In genomic region chr4:32190506-32190905, GRCm38 (mm10) we compare ENCODE assay signal across 23 mouse cellular contexts. TPM values are rescaled to one million over a fixed set of nuclear protein-coding genes. Genes with fewer than 3 reads are reported as not detected.
DNase-seq lines count a peak whose midpoint lies in the region; ATAC-seq and TF ChIP-seq lines count a peak whose summit lies in the region.
"Had no signal": no experiment of that assay in that cellular context is flagged by ENCODE, and none has a peak within 500 bp of the region (broad histone marks: within the 10 kb centered on the region; RNA-seq: fewer than 3 reads in every experiment).

No protein-coding gene starts in this region.

- H3K4me1 ChIP-seq in forebrain, embryonic 10.5 days: peaks cover 52% of the 10 kb centered on the region
- H3K4me1 ChIP-seq in forebrain, embryonic 15.5 days: peaks cover 36% of the 10 kb centered on the region

- H3K27ac ChIP-seq in forebrain, embryonic 10.5 days: peak overlapping the region; percentile 13; the same call in 1 of the 2 replicates
- no peak overlapping the region for H3K27ac ChIP-seq in forebrain, embryonic 15.5 days (replicated peaks)
- no peak overlapping the region for H3K27ac ChIP-seq in layer of hippocampus, adult 2 months
- H3K27ac ChIP-seq: embryonic facial prominence, embryonic 15.5 days; gastrocnemius, adult 2 months; heart, embryonic 10.5 days; hindbrain, embryonic 12.5 days had no signal

- no peak overlapping the region for H3K4me3 ChIP-seq in forebrain, embryonic 10.5 days
- no peak overlapping the region for H3K4me3 ChIP-seq in forebrain, embryonic 15.5 days
- H3K4me3 ChIP-seq in layer of hippocampus, adult 2 months: no peak overlapping the region
- H3K4me3 ChIP-seq: embryonic facial prominence, embryonic 15.5 days; erythroblast, embryonic 14.5 days; gastrocnemius, adult 2 months; heart, embryonic 10.5 days; hindbrain, embryonic 12.5 days had no signal

- ATAC-seq in forebrain, embryonic 15.5 days (replicated peaks): no peak
- ATAC-seq in common myeloid progenitor, adult 5-6 weeks (replicated peaks; ENCODE audit: low read depth, poor library complexity, severe bottlenecking): peak; percentile 66
- 0 out of 2 replicates have a peak, but pooled peaks have one; percentile 33 for ATAC-seq in megakaryocyte, adult 5-6 weeks (ENCODE audit: poor library complexity, severe bottlenecking)
- ATAC-seq in monocyte, adult 5-6 weeks (replicated peaks; ENCODE audit: insufficient number of reproducible peaks, low FRiP score, low TSS enrichment, poor library complexity, severe bottlenecking): no peak
- ATAC-seq: hindbrain, embryonic 16.5 days; inflammation-experienced regulatory T-cells, adult 6 months had no signal

- TF ChIP-seq CTCF in layer of hippocampus, adult 2 months (conservative IDR thresholded peaks at IDR 0.05): no peak

- H3K4me2 ChIP-seq in forebrain, embryonic 15.5 days (replicated peaks): no peak overlapping the region
- H3K4me2 ChIP-seq: embryonic facial prominence, embryonic 15.5 days; hindbrain, embryonic 12.5 days had no signal

- no peaks in the 10 kb centered on the region for H3K36me3 ChIP-seq in forebrain, embryonic 10.5 days (replicated peaks)
- no peaks in the 10 kb centered on the region for H3K36me3 ChIP-seq in forebrain, embryonic 15.5 days
- H3K36me3 ChIP-seq: embryonic facial prominence, embryonic 15.5 days; heart, embryonic 10.5 days; hindbrain, embryonic 12.5 days had no signal

- H3K9ac ChIP-seq in forebrain, embryonic 15.5 days (replicated peaks): no peak overlapping the region
- H3K9ac ChIP-seq: embryonic facial prominence, embryonic 15.5 days; hindbrain, embryonic 12.5 days had no signal

- peaks cover 8% of the 10 kb centered on the region for H3K27me3 ChIP-seq in forebrain, embryonic 10.5 days (ENCODE audit: poor library complexity, severe bottlenecking)
- H3K27me3 ChIP-seq in forebrain, embryonic 15.5 days: no peaks in the 10 kb centered on the region
- H3K27me3 ChIP-seq: CH12.LX; embryonic facial prominence, embryonic 15.5 days; hindbrain, embryonic 12.5 days had no signal

- 73% methylated on average over 8 of the region's 8 CpGs for WGBS in forebrain, embryonic 10.5 days
- WGBS in forebrain, embryonic 15.5 days: 83% methylated on average over 8 of the region's 8 CpGs

- no peaks in the 10 kb centered on the region for H3K9me3 ChIP-seq in forebrain, embryonic 10.5 days
- no peaks in the 10 kb centered on the region for H3K9me3 ChIP-seq in forebrain, embryonic 15.5 days
- H3K9me3 ChIP-seq: embryonic facial prominence, embryonic 15.5 days; heart, embryonic 10.5 days; hindbrain, embryonic 12.5 days had no signal

- no peak for DNase-seq in forebrain, embryonic 10.5 days (ENCODE audit: extremely low spot score, low spot score)
- no peak for DNase-seq in layer of hippocampus, adult 2 months (ENCODE audit: low spot score in 2 of 2)
- no peak for DNase-seq in layer of hippocampus, adult 8-10 months (ENCODE audit: low spot score in 2 of 2)
- DNase-seq: adrenal gland, adult 8-10 months; adrenal gland, postnatal 36 days; cerebellum, adult 2 months; cerebellum, postnatal 10 days; gastrocnemius, adult 2 months; gastrocnemius, postnatal 25 days; heart, adult 11 months; heart, postnatal 10 days; heart, postnatal 4 days had no signal

RNA-seq across cellular contexts. Expression of gene Bach2, which starts 48.1 kb away (rescaled TPM):
- polyA plus RNA-seq in forebrain, embryonic 10.5 days (2016; fragmentation: Nextera tagmentation; extraction: Ambion mirVana): 7.1 and 7.3 TPM in 2 replicates
- polyA plus RNA-seq in forebrain, embryonic 15.5 days (2015; fragmentation: Nextera tagmentation; extraction: Ambion mirVana): 33.8 and 34.9 TPM in 2 replicates
- total RNA-seq in common myeloid progenitor, adult 5-6 weeks (2017): 1.6 and 8.9 TPM in 2 replicates
- total RNA-seq in megakaryocyte, adult 5-6 weeks (2015): 3.3 and 3.6 TPM in 2 replicates
- 0.99 and 1.2 TPM in 2 replicates for total RNA-seq in megakaryocyte, adult 5-6 weeks (2017)
- 10 to 100 TPM; 11.1 to 15.6 TPM for total RNA-seq in layer of hippocampus, adult 2 months (2021)
- total RNA-seq in layer of hippocampus, adult 8-10 months (2022): 10 to 100 TPM; 15.1 to 17.9 (median 17.0) TPM
- total RNA-seq in monocyte, adult 5-6 weeks (2017): 3.0 to 31.8 TPM (median 7.1 TPM) in 3 replicates
- total RNA-seq: CH12.LX had no signal

Comparison
In these comparisons a context has a peak if more than half of its experiments do, and no peak if none do; other contexts are left out.
1. ATAC-seq: peak in common myeloid progenitor, adult 5-6 weeks (single experiment) and megakaryocyte, adult 5-6 weeks (single experiment); none in forebrain, embryonic 15.5 days (single experiment) and monocyte, adult 5-6 weeks (single experiment).